Mouse (Mus musculus) G1E (cell line): ENCODE data around the gene Aldh3b2.

Source experiments
- CTCF ChIP-seq: IDR thresholded peaks from 2 replicates; pipeline ENCODE4 v1.5.1; 2012; ENCODE audit warnings: low read depth, low read length, inconsistent platforms, mixed read lengths
- GATA1 ChIP-seq: IDR thresholded peaks from 2 replicates; pipeline ENCODE4 v1.6.1; 2012; ENCODE audit warnings: borderline replicate concordance, low read length, inconsistent platforms, mixed read lengths
- POLR2AphosphoS5 ChIP-seq: IDR thresholded peaks from 2 replicates; pipeline ENCODE4 v1.6.1; 2012; ENCODE audit warnings: low read depth, low read length, inconsistent platforms; ENCODE audit not compliant: insufficient replicate concordance

DNA sequence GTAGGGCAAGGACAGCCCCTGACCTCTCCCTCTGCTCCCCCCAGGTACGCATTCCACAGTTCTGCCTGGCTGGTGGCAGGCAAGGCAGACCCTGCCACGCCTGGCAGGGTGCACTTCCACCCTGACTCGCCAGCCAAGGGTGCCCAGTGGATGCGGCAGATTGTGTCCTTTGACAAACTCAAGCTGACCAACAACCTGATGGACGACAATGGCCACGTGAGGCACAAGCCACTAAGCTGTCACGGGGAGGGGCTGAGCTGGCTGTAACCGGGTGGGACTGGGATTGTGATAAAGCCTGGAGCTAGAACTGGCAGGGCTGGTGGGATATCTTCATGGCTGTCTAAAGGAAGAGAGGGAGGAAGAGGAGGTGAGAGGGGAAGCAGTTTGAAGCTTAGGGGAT is 25.1 kb downstream of the Aldh3b2 start:
- TF ChIP-seq CTCF (no peak), POLR2AphosphoS5 (no peak), GATA1 (no peak)
